Mouse (Mus musculus): ENCODE measurements around the gene Hist2h2bb.

- TF ChIP-seq POLR2A (IDR thresholded peaks at IDR 0.05; ENCODE audit: extremely low read depth, insufficient read depth, low read length): no peak
- no peak for TF ChIP-seq CTCF (IDR thresholded peaks at IDR 0.05; ENCODE audit: extremely low read depth, insufficient read depth, low read length)
Observed at GRCm38 (mm10) chr3:96267541-96267940, 2.0 kb upstream of the Hist2h2bb start.
